Mouse (Mus musculus) liver, adult 2 months (tissue): ENCODE measurements around the gene Nup188.

Source experiments
- CTCF ChIP-seq: fragments of 200-500 bp; IDR thresholded peaks from 2 replicates; pipeline ENCODE4 v1.5.1; 2011; ENCODE audit warnings: low read depth, low read length, control low read depth
- POLR2A ChIP-seq: fragments of 200-500 bp; IDR thresholded peaks from 2 replicates; pipeline ENCODE4 v1.6.1; 2011; ENCODE audit warnings: low read length, control low read depth; ENCODE audit not compliant: insufficient read depth; ENCODE audit errors: extremely low read depth

- TF ChIP-seq POLR2A, result no peak
- TF ChIP-seq CTCF, result no peak
Observed at GRCm38 (mm10) chr2:30327276-30327675, 41.1 kb downstream of the Nup188 start.
